Mouse (Mus musculus): ENCODE data around the gene Mdga1.

The Mdga1 gene

GRCm38 (mm10) chr17:30004203-30005102, 34.6 kb upstream of the Mdga1 start, which contains the start of gene Zfand3:
TSS of gene Zfand3 (plus strand) at chr17:30004733.
- no peaks in the 10 kb centered on the region for H3K27me3 ChIP-seq (ENCODE audit: insufficient read depth, low read length)
- TF ChIP-seq NANOG (IDR thresholded peaks at IDR 0.05; ENCODE audit: borderline replicate concordance, low read length) (no peak), CTCF (conservative IDR thresholded peaks at IDR 0.05; ENCODE audit: low read length) (no peak), POU5F1 (IDR thresholded peaks at IDR 0.05; ENCODE audit: borderline replicate concordance, low read length) (no peak)
- H3K36me3 ChIP-seq (ENCODE audit: insufficient read depth, low read length): no peaks in the 10 kb centered on the region

GRCm38 (mm10) chr17:29998566-29999295, 28.8 kb upstream of the Mdga1 start:
- Histone ChIP-seq H3K36me3 (ENCODE audit: insufficient read depth, low read length) (no peaks in the 10 kb centered on the region), H3K4me1 (replicated peaks; ENCODE audit: low read depth, low read length) (peaks cover 21% of the 10 kb centered on the region), H3K4me3 (replicated peaks; ENCODE audit: low read length) (no peak overlapping the region), H3K27me3 (ENCODE audit: insufficient read depth, low read length) (no peaks in the 10 kb centered on the region), H3K9me3 (ENCODE audit: low read length) (no peaks in the 10 kb centered on the region)
- TF ChIP-seq NANOG (IDR thresholded peaks at IDR 0.05; ENCODE audit: borderline replicate concordance, low read length): no peak
- no peak for TF ChIP-seq CTCF (conservative IDR thresholded peaks at IDR 0.05; ENCODE audit: low read length)
- no peak for TF ChIP-seq POU5F1 (IDR thresholded peaks at IDR 0.05; ENCODE audit: borderline replicate concordance, low read length)

More at GRCm38 (mm10) chr17:30004203-30005102, 34.6 kb upstream of the Mdga1 start, which contains the start of gene Zfand3:
- peak within 1 kb of the TSS; percentile 91 for H3K4me3 ChIP-seq (replicated peaks; ENCODE audit: low read length)
- H3K4me1 ChIP-seq (replicated peaks; ENCODE audit: low read depth, low read length): peaks cover 37% of the 10 kb centered on the region
- no peaks in the 10 kb centered on the region for H3K9me3 ChIP-seq (ENCODE audit: low read length)

- no peaks in the 10 kb centered on the region for H3K36me3 ChIP-seq (ENCODE audit: insufficient read depth, low read length)
- no peaks in the 10 kb centered on the region for H3K27me3 ChIP-seq (ENCODE audit: insufficient read depth, low read length)
- H3K4me3 ChIP-seq (replicated peaks; ENCODE audit: low read length): no peak overlapping the region
- H3K4me1 ChIP-seq (replicated peaks; ENCODE audit: low read depth, low read length): peaks cover 23% of the 10 kb centered on the region
- H3K9me3 ChIP-seq (ENCODE audit: low read length): no peaks in the 10 kb centered on the region
- TF ChIP-seq POU5F1 (IDR thresholded peaks at IDR 0.05; ENCODE audit: borderline replicate concordance, low read length) (no peak), NANOG (IDR thresholded peaks at IDR 0.05; ENCODE audit: borderline replicate concordance, low read length) (no peak), CTCF (conservative IDR thresholded peaks at IDR 0.05; ENCODE audit: low read length) (no peak)
Measured at GRCm38 (mm10) chr17:29997726-29998125, 27.8 kb upstream of the Mdga1 start.

GRCm38 (mm10) chr17:29995986-29996385, 26.1 kb upstream of the Mdga1 start:
- no peaks in the 10 kb centered on the region for H3K27me3 ChIP-seq (ENCODE audit: insufficient read depth, low read length)
- H3K36me3 ChIP-seq (ENCODE audit: insufficient read depth, low read length): no peaks in the 10 kb centered on the region
- TF ChIP-seq CTCF (conservative IDR thresholded peaks at IDR 0.05; ENCODE audit: low read length): no peak
- no peak for TF ChIP-seq POU5F1 (IDR thresholded peaks at IDR 0.05; ENCODE audit: borderline replicate concordance, low read length)
- TF ChIP-seq NANOG (IDR thresholded peaks at IDR 0.05; ENCODE audit: borderline replicate concordance, low read length): peak; percentile 37; the same call in 1 of the 2 replicates

GRCm38 (mm10) chr17:29994459-29994858, 24.6 kb upstream of the Mdga1 start:
- TF ChIP-seq POU5F1 (IDR thresholded peaks at IDR 0.05; ENCODE audit: borderline replicate concordance, low read length) (no peak), CTCF (conservative IDR thresholded peaks at IDR 0.05; ENCODE audit: low read length) (no peak), NANOG (IDR thresholded peaks at IDR 0.05; ENCODE audit: borderline replicate concordance, low read length) (no peak)
- Histone ChIP-seq H3K36me3 (ENCODE audit: insufficient read depth, low read length) (no peaks in the 10 kb centered on the region), H3K4me1 (replicated peaks; ENCODE audit: low read depth, low read length) (peaks cover 29% of the 10 kb centered on the region), H3K9me3 (ENCODE audit: low read length) (no peaks in the 10 kb centered on the region), H3K4me3 (replicated peaks; ENCODE audit: low read length) (no peak overlapping the region), H3K27me3 (ENCODE audit: insufficient read depth, low read length) (no peaks in the 10 kb centered on the region)

More at GRCm38 (mm10) chr17:29995986-29996385, 26.1 kb upstream of the Mdga1 start:
- H3K4me1 ChIP-seq (replicated peaks; ENCODE audit: low read depth, low read length): peaks cover 23% of the 10 kb centered on the region
- no peaks in the 10 kb centered on the region for H3K9me3 ChIP-seq (ENCODE audit: low read length)
- no peak overlapping the region for H3K4me3 ChIP-seq (replicated peaks; ENCODE audit: low read length)

- Histone ChIP-seq H3K36me3 (ENCODE audit: insufficient read depth, low read length) (no peaks in the 10 kb centered on the region), H3K4me3 (replicated peaks; ENCODE audit: low read length) (no peak overlapping the region), H3K27me3 (ENCODE audit: insufficient read depth, low read length) (no peaks in the 10 kb centered on the region), H3K4me1 (replicated peaks; ENCODE audit: low read depth, low read length) (peaks cover 30% of the 10 kb centered on the region), H3K9me3 (ENCODE audit: low read length) (no peaks in the 10 kb centered on the region)
- TF ChIP-seq NANOG (IDR thresholded peaks at IDR 0.05; ENCODE audit: borderline replicate concordance, low read length): no peak
- TF ChIP-seq POU5F1 (IDR thresholded peaks at IDR 0.05; ENCODE audit: borderline replicate concordance, low read length): no peak
- no peak for TF ChIP-seq CTCF (conservative IDR thresholded peaks at IDR 0.05; ENCODE audit: low read length)
Measured at GRCm38 (mm10) chr17:29994011-29994410, 24.1 kb upstream of the Mdga1 start.

- TF ChIP-seq NANOG (IDR thresholded peaks at IDR 0.05; ENCODE audit: borderline replicate concordance, low read length) (no peak), POU5F1 (IDR thresholded peaks at IDR 0.05; ENCODE audit: borderline replicate concordance, low read length) (no peak), CTCF (conservative IDR thresholded peaks at IDR 0.05; ENCODE audit: low read length) (no peak)
- peaks cover 33% of the 10 kb centered on the region for H3K4me1 ChIP-seq (replicated peaks; ENCODE audit: low read depth, low read length)
- H3K9me3 ChIP-seq (ENCODE audit: low read length): no peaks in the 10 kb centered on the region
- no peaks in the 10 kb centered on the region for H3K27me3 ChIP-seq (ENCODE audit: insufficient read depth, low read length)
- H3K36me3 ChIP-seq (ENCODE audit: insufficient read depth, low read length): no peaks in the 10 kb centered on the region
- H3K4me3 ChIP-seq (replicated peaks; ENCODE audit: low read length): peak overlapping the region; percentile 39; the same call in 1 of the 2 replicates
Measured at GRCm38 (mm10) chr17:29993488-29993887, 23.6 kb upstream of the Mdga1 start.

GRCm38 (mm10) chr17:29990845-29991244, 21.0 kb upstream of the Mdga1 start:
- H3K36me3 ChIP-seq (ENCODE audit: insufficient read depth, low read length): no peaks in the 10 kb centered on the region
- H3K9me3 ChIP-seq (ENCODE audit: low read length): no peaks in the 10 kb centered on the region
- peaks cover 28% of the 10 kb centered on the region for H3K4me1 ChIP-seq (replicated peaks; ENCODE audit: low read depth, low read length)
- H3K27me3 ChIP-seq (ENCODE audit: insufficient read depth, low read length): no peaks in the 10 kb centered on the region
- no peak overlapping the region for H3K4me3 ChIP-seq (replicated peaks; ENCODE audit: low read length)
- TF ChIP-seq POU5F1 (IDR thresholded peaks at IDR 0.05; ENCODE audit: borderline replicate concordance, low read length): no peak
- no peak for TF ChIP-seq NANOG (IDR thresholded peaks at IDR 0.05; ENCODE audit: borderline replicate concordance, low read length)
- no peak for TF ChIP-seq CTCF (conservative IDR thresholded peaks at IDR 0.05; ENCODE audit: low read length)
